8 mouse cellular contexts compared by ENCODE assay signal in genomic region chr10:79986232-79986878, GRCm38 (mm10). TPM values are rescaled to one million over a fixed set of nuclear protein-coding genes. Genes with fewer than 3 reads are reported as not detected.
A peak's percentile ranks its signal among the peaks of the same experiment; 100 is the strongest.
DNase-seq lines count a peak whose midpoint lies in the region; ATAC-seq lines count a peak whose summit lies in the region.

No protein-coding gene starts in this region.

- H3K27me3 ChIP-seq in kidney, embryonic 16.5 days (ENCODE audit: insufficient read depth, low read length) = no peaks in the 10 kb centered on the region
- H3K27me3 ChIP-seq in limb, embryonic 10.5 days (ENCODE audit: low read depth, poor library complexity, severe bottlenecking) = no peaks in the 10 kb centered on the region
- peaks cover 47% of the 10 kb centered on the region for H3K27me3 ChIP-seq in midbrain, embryonic 13.5 days

- peak overlapping the region; percentile 81 for H3K4me3 ChIP-seq in kidney, embryonic 16.5 days (ENCODE audit: low read length)
- H3K4me3 ChIP-seq in limb, embryonic 10.5 days = peak overlapping the region; percentile 80
- H3K4me3 ChIP-seq in midbrain, embryonic 13.5 days (replicated peaks) = peak overlapping the region; percentile 80

- 41% methylated on average over 6 of the region's 6 CpGs for WGBS in kidney, embryonic 16.5 days
- WGBS in limb, embryonic 10.5 days = 46% methylated on average over 6 of the region's 6 CpGs
- WGBS in midbrain, embryonic 13.5 days = 46% methylated on average over 6 of the region's 6 CpGs

- H3K9ac ChIP-seq in kidney, embryonic 16.5 days (replicated peaks; ENCODE audit: low read length) = peak overlapping the region; percentile 61
- peak overlapping the region; percentile 69 for H3K9ac ChIP-seq in midbrain, embryonic 13.5 days (replicated peaks)

- peak overlapping the region; percentile 96 for H3K27ac ChIP-seq in kidney, embryonic 16.5 days (ENCODE audit: low read length)
- H3K27ac ChIP-seq in limb, embryonic 10.5 days = peak overlapping the region; percentile 93; the same call in 1 of the 2 replicates
- H3K27ac ChIP-seq in midbrain, embryonic 13.5 days = peak overlapping the region; percentile 96

- peaks cover 57% of the 10 kb centered on the region for H3K4me1 ChIP-seq in kidney, embryonic 16.5 days (ENCODE audit: insufficient read depth, low read length)
- peaks cover 71% of the 10 kb centered on the region for H3K4me1 ChIP-seq in limb, embryonic 10.5 days
- peaks cover 42% of the 10 kb centered on the region for H3K4me1 ChIP-seq in midbrain, embryonic 13.5 days (replicated peaks)

- no peak for DNase-seq in kidney, postnatal 14 days
- DNase-seq in c-Kit-positive CD71-positive TER-119-positive erythroid progenitor cells, embryonic 14.5 days (ENCODE audit: low spot score) = peak; percentile 61
- DNase-seq in heart, adult 18-20 months = peak; percentile 64 to 70
- no peak for DNase-seq in limb, embryonic 10.5 days (ENCODE audit: low spot score)
- no peak for DNase-seq in right cerebral cortex, postnatal 25 days
- no peak for DNase-seq in right cerebral cortex, adult 18-20 months

- H3K9me3 ChIP-seq in kidney, embryonic 16.5 days (ENCODE audit: low read length) = peaks cover 2% of the 10 kb centered on the region; the same call in 1 of the 2 replicates
- H3K9me3 ChIP-seq in limb, embryonic 10.5 days (replicated peaks) = 0 out of 2 replicates have a peak, but pooled peaks cover 4% of the 10 kb centered on the region
- H3K9me3 ChIP-seq in midbrain, embryonic 13.5 days = no peaks in the 10 kb centered on the region

- ATAC-seq in kidney, embryonic 16.5 days (ENCODE audit: low FRiP score, low TSS enrichment) = no peak
- ATAC-seq in midbrain, embryonic 13.5 days = no peak

- H3K4me2 ChIP-seq in kidney, embryonic 16.5 days (replicated peaks; ENCODE audit: low read depth, low read length) = peak overlapping the region; percentile 95
- peak overlapping the region; percentile 96 for H3K4me2 ChIP-seq in midbrain, embryonic 13.5 days (replicated peaks)

- peaks cover 7% of the 10 kb centered on the region; the same call in 1 of the 2 replicates for H3K36me3 ChIP-seq in kidney, embryonic 16.5 days (ENCODE audit: insufficient read depth, low read length)
- peaks cover 17% of the 10 kb centered on the region for H3K36me3 ChIP-seq in limb, embryonic 10.5 days
- peaks cover 1% of the 10 kb centered on the region; the same call in 1 of the 2 replicates for H3K36me3 ChIP-seq in midbrain, embryonic 13.5 days

RNA-seq across cellular contexts. Expression of gene Cnn2, which starts 2.0 kb away (rescaled TPM):
- 309 and 332 TPM in 2 replicates for polyA plus RNA-seq in kidney, embryonic 16.5 days (2015; fragmentation: Nextera tagmentation; extraction: Ambion mirVana)
- total RNA-seq in heart, adult 18-20 months (2021) = 10 to 100 TPM; 28.3 to 32.6 TPM
- 261 and 301 TPM in 2 replicates for polyA plus RNA-seq in limb, embryonic 10.5 days (2016; fragmentation: Nextera tagmentation; extraction: Ambion mirVana)
- polyA plus RNA-seq in midbrain, embryonic 13.5 days (2015; fragmentation: Nextera tagmentation; extraction: Ambion mirVana) = 29.5 and 37.1 TPM in 2 replicates

RNA-seq across cellular contexts. Expression of gene Tmem259, which starts 2.2 kb away (rescaled TPM):
- polyA plus RNA-seq in kidney, embryonic 16.5 days (2015; fragmentation: Nextera tagmentation; extraction: Ambion mirVana) = 10.8 and 11.2 TPM in 2 replicates
- total RNA-seq in heart, adult 18-20 months (2021) = 100 to 1,000 TPM; 120 TPM
- polyA plus RNA-seq in limb, embryonic 10.5 days (2016; fragmentation: Nextera tagmentation; extraction: Ambion mirVana) = 14.9 and 16.4 TPM in 2 replicates
- polyA plus RNA-seq in midbrain, embryonic 13.5 days (2015; fragmentation: Nextera tagmentation; extraction: Ambion mirVana) = 13.7 and 16.7 TPM in 2 replicates

RNA-seq across cellular contexts. Expression of gene Abca7, which starts 9.9 kb away (rescaled TPM):
- 4.2 and 4.4 TPM in 2 replicates for polyA plus RNA-seq in kidney, embryonic 16.5 days (2015; fragmentation: Nextera tagmentation; extraction: Ambion mirVana)
- total RNA-seq in heart, adult 18-20 months (2021) = 1 to 10 TPM; 6.5 to 7.6 TPM
- polyA plus RNA-seq in limb, embryonic 10.5 days (2016; fragmentation: Nextera tagmentation; extraction: Ambion mirVana) = 2.0 and 2.3 TPM in 2 replicates
- 5.4 and 5.8 TPM in 2 replicates for polyA plus RNA-seq in midbrain, embryonic 13.5 days (2015; fragmentation: Nextera tagmentation; extraction: Ambion mirVana)

RNA-seq across cellular contexts. Expression of gene Grin3b, which starts 15.8 kb away (rescaled TPM):
- 0.54 and 0.71 TPM in 2 replicates for polyA plus RNA-seq in kidney, embryonic 16.5 days (2015; fragmentation: Nextera tagmentation; extraction: Ambion mirVana)
- total RNA-seq in heart, adult 18-20 months (2021) = under 1 TPM; 0.57 to 0.67 TPM
- 0.28 and 0.40 TPM in 2 replicates for polyA plus RNA-seq in limb, embryonic 10.5 days (2016; fragmentation: Nextera tagmentation; extraction: Ambion mirVana)
- polyA plus RNA-seq in midbrain, embryonic 13.5 days (2015; fragmentation: Nextera tagmentation; extraction: Ambion mirVana) = 0.24 and 0.57 TPM in 2 replicates

RNA-seq across cellular contexts. Expression of gene Wdr18, which starts 26.4 kb away (rescaled TPM):
- 101 and 113 TPM in 2 replicates for polyA plus RNA-seq in kidney, embryonic 16.5 days (2015; fragmentation: Nextera tagmentation; extraction: Ambion mirVana)
- 10 to 100 TPM; 33.1 to 33.6 TPM for total RNA-seq in heart, adult 18-20 months (2021)
- polyA plus RNA-seq in limb, embryonic 10.5 days (2016; fragmentation: Nextera tagmentation; extraction: Ambion mirVana) = 174 and 201 TPM in 2 replicates
- 76.7 and 78.4 TPM in 2 replicates for polyA plus RNA-seq in midbrain, embryonic 13.5 days (2015; fragmentation: Nextera tagmentation; extraction: Ambion mirVana)

Comparison
In these comparisons a context has a peak if more than half of its experiments do, and no peak if none do; other contexts are left out.
1. DNase-seq: peak in c-Kit-positive CD71-positive TER-119-positive erythroid progenitor cells, embryonic 14.5 days (single experiment) and heart, adult 18-20 months (2 of 2); none in kidney, postnatal 14 days (single experiment), limb, embryonic 10.5 days (single experiment), right cerebral cortex, postnatal 25 days (single experiment) and right cerebral cortex, adult 18-20 months (single experiment).
2. Peak in every context shown above with its lines, with median percentiles within 50 percentile points of each other: H3K27ac ChIP-seq and H3K4me3 ChIP-seq.